Mouse (Mus musculus) bone marrow, adult 2 months (tissue): ENCODE measurements around the gene Acox1. TPM values are rescaled to one million over a fixed set of nuclear protein-coding genes. Genes with fewer than 3 reads are reported as not detected.
A peak's percentile ranks its signal among the peaks of the same experiment; 100 is the strongest.

Experiments
- H3K27ac ChIP-seq: fragments of 200-500 bp; 2 replicates; pipeline ENCODE4 v1.5.1; 2012; ENCODE audit warnings: low read depth, mild to moderate bottlenecking, control low read depth, inconsistent platforms, low read length; ENCODE audit not compliant: control insufficient read depth, poor library complexity, insufficient read depth
- H3K4me1 ChIP-seq: fragments of 200-500 bp; 2 replicates; pipeline ENCODE4 v1.6.1; 2011; ENCODE audit warnings: low read length; ENCODE audit not compliant: control insufficient read depth, insufficient read depth
- H3K4me3 ChIP-seq: fragments of 200-500 bp; replicated peaks from 2 replicates; pipeline ENCODE3; 2011; ENCODE audit warnings: mild to moderate bottlenecking, low read depth, low read length, control low read depth; ENCODE audit not compliant: control insufficient read depth
- CTCF ChIP-seq: fragments of 200-500 bp; IDR thresholded peaks from 2 replicates; pipeline ENCODE4 v1.5.1; 2011; ENCODE audit warnings: low read length, control low read depth; ENCODE audit not compliant: control insufficient read depth, insufficient read depth
- POLR2A ChIP-seq: fragments of 200-500 bp; IDR thresholded peaks from 2 replicates; pipeline ENCODE4 v1.6.1; 2011; ENCODE audit warnings: low read depth, mild to moderate bottlenecking, control low read depth, low read length, borderline replicate concordance; ENCODE audit not compliant: control insufficient read depth
- WGBS: fragments of 180-500 bp; shearing (Covaris S2); methylation state at CpG from one replicate; pipeline ENCODE4 v1.1.7; 2018; 5-methylcytosine and 5-hydroxymethylcytosine counted together
- polyA plus RNA-seq: library from polyadenylated mRNA; stranded (reverse); fragments of >200 nt; gene quantifications from 2 replicates; pipeline ENCODE4 v1.2.4, GENCODE M21; 2011; ENCODE audit warnings: low replicate concordance; ENCODE audit not compliant: missing spikeins, insufficient read depth, insufficient read length

Acox1 gene
- polyA plus RNA-seq, 1 experiment, result 20.0 TPM

DNA sequence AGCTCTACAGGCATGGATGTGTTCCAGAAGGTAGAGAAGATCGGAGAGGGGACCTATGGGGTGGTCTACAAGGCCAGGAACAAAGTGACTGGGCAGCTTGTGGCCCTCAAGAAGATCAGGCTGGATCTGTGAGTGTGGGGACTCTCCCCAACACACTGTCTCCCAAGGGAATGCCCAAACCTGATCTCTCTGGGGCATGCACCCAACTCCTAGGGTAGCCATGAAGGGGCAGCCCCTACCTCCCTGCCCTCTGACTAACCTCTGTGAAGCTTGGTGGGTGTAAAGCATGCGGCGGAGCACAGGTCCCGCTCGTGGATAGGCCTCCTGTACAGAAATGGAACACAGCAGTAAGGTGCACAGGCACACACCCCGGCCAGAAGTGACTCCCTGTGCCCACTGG is 17.1 kb upstream of the Acox1 start:
- Histone ChIP-seq H3K4me1 (no peaks in the 10 kb centered on the region), H3K4me3 (no peak overlapping the region), H3K27ac (no peak overlapping the region)
- whole genome bisulfite sequencing, result 77% methylated on average over 6 of the region's 6 CpGs
- TF ChIP-seq POLR2A (no peak), CTCF (no peak)

GRCm38 (mm10) chr11:116215181-116215580 is 16.3 kb upstream of the Acox1 start:
- 91% methylated on average over 7 of the region's 7 CpGs for WGBS
- H3K27ac ChIP-seq, result no peak overlapping the region
- H3K4me1 ChIP-seq, result no peaks in the 10 kb centered on the region
- peak; percentile 45; the same call in 1 of the 2 replicates for TF ChIP-seq CTCF
- no peak for TF ChIP-seq POLR2A
- H3K4me3 ChIP-seq, result no peak overlapping the region

- no peak overlapping the region for H3K4me3 ChIP-seq
- 90% methylated on average over 13 of the region's 13 CpGs for WGBS
- H3K27ac ChIP-seq, result no peak overlapping the region
- TF ChIP-seq POLR2A (no peak), CTCF (no peak)
- no peaks in the 10 kb centered on the region for H3K4me1 ChIP-seq
These were observed 15.1 kb upstream of the Acox1 start for GRCm38 (mm10) chr11:116213877-116214510.

DNA sequence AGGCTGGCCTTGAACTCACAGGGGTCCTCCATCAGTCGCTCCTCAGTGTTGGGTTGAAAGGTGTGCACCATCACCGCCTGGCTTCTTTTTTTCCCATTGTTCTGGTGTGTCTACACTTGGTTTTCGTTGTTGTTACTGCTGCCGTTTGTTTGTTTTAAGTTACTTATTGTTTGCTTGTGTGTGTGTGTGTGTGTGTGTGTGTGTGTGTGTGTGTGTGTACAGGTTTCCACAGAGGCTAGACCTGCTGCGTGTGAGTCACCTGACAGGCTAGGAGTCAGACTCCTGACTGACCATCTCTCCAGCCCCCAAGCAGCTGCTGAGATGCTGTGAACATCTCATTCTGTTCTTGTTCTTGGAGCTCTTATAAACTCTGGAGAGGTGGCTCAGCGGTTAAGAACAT is 14.0 kb upstream of the Acox1 start:
- TF ChIP-seq CTCF (no peak), POLR2A (no peak)

GRCm38 (mm10) chr11:116210696-116211095 is 11.9 kb upstream of the Acox1 start:
- WGBS, result 80% methylated on average over 5 of the region's 5 CpGs
- TF ChIP-seq CTCF (no peak), POLR2A (no peak)
- H3K4me1 ChIP-seq, result no peaks in the 10 kb centered on the region
- H3K4me3 ChIP-seq, result no peak overlapping the region
- H3K27ac ChIP-seq, result no peak overlapping the region

More for the DNA sequence above, 14.0 kb upstream of the Acox1 start:
- Histone ChIP-seq H3K4me3 (no peak overlapping the region), H3K27ac (no peak overlapping the region), H3K4me1 (no peaks in the 10 kb centered on the region)
- WGBS, result 90% methylated on average over 6 of the region's 6 CpGs

DNA sequence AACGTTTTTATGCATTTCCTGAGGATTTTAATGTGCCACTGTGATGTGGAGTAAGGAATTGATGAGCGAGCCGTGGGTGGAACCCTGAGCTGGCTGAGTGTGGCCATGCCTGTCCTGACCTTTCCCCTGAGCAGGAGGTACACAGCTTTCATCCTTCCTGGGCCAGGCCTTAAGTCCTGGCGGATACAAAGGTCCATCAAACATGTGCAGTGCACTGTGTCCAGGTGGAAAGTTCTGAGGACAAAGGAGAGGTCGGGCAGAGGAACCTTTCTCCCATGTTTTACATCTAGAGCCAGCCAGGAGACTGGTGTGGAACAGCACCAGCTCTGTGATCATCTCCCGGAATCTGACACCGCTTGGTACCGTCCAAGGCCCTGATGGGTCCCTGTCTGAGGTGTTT is 10.4 kb upstream of the Acox1 start:
- TF ChIP-seq CTCF, result no peak
- no peak for TF ChIP-seq POLR2A

GRCm38 (mm10) chr11:116208660-116209059 is 9.8 kb upstream of the Acox1 start:
- 86% methylated on average over 3 of the region's 3 CpGs for WGBS
- H3K27ac ChIP-seq, result no peak overlapping the region
- no peak for TF ChIP-seq POLR2A
- TF ChIP-seq CTCF, result no peak

More for the DNA sequence above, 10.4 kb upstream of the Acox1 start:
- Histone ChIP-seq H3K27ac (no peak overlapping the region), H3K4me3 (no peak overlapping the region), H3K4me1 (no peaks in the 10 kb centered on the region)
- 86% methylated on average over 8 of the region's 8 CpGs for WGBS

DNA sequence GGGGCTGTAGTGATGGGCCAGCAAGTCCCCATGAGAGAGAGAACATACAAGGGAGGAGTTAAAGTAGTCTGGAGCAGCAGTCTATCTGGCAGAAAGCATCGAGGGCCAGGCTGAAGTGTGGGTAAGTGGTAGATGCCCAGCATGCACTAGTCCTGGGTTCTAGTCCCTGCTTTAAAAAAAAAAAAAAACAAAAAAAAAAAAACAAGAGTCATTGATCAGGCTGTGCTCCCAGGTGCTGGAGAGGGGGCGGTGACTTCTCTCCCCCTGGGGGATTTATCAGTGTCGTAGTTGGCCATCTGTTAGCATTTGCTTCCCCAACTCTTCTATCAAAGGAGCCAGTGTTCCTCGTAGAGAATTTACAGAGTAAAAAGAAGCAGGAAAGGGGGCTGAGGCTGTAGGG is 7.8 kb upstream of the Acox1 start:
- H3K4me1 ChIP-seq, result no peaks in the 10 kb centered on the region
- no peak overlapping the region for H3K4me3 ChIP-seq
- 73% methylated on average over 4 of the region's 4 CpGs for WGBS
- no peak overlapping the region for H3K27ac ChIP-seq
- no peak for TF ChIP-seq POLR2A

More at GRCm38 (mm10) chr11:116208660-116209059, 9.8 kb upstream of the Acox1 start:
- Histone ChIP-seq H3K4me1 (no peaks in the 10 kb centered on the region), H3K4me3 (no peak overlapping the region)

GRCm38 (mm10) chr11:116203150-116203549 is 4.3 kb upstream of the Acox1 start:
- 86% methylated on average over 3 of the region's 3 CpGs for WGBS
- Histone ChIP-seq H3K4me1 (peaks cover 1% of the 10 kb centered on the region), H3K27ac (no peak overlapping the region), H3K4me3 (no peak overlapping the region)
- no peak for TF ChIP-seq POLR2A
- no peak for TF ChIP-seq CTCF
